Mouse (Mus musculus): Measurements from ENCODE around the gene Exosc2. TPM values are rescaled to one million over a fixed set of nuclear protein-coding genes. Genes with fewer than 3 reads are reported as not detected.
"Not testable (repeated sequence)": the region's sequence is repeated elsewhere in the genome, so short reads cannot be mapped to it uniquely, and the experiment has no call there.

The Exosc2 gene
- total RNA-seq, 2 experiments from 2014 or later: 24.7 to 29.5 TPM

GRCm38 (mm10) chr2:31663804-31664180 lies 6.7 kb upstream of the Exosc2 start:
- DNase-seq: no peak

DNA sequence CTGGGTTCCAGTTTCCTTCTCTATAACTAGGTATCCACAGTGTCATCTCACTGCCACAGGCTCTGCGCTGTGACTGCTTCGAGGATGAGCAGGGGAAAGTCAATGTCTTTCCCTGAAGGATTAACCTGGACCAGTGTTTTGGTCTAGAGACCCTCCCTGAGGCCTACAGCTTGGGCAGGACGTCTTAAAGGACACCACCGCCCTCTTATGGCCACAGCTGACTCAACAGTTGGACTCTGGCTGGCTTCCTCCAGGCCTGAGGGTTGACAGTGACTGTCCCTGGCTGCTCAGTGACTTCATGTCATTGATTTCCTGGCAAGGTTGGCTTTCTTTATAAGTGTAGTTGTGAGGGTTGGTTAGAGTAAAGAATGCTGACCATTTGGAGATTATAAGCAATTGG lies 3.2 kb upstream of the Exosc2 start:
- peak; percentile 39 to 43 for DNase-seq

DNA sequence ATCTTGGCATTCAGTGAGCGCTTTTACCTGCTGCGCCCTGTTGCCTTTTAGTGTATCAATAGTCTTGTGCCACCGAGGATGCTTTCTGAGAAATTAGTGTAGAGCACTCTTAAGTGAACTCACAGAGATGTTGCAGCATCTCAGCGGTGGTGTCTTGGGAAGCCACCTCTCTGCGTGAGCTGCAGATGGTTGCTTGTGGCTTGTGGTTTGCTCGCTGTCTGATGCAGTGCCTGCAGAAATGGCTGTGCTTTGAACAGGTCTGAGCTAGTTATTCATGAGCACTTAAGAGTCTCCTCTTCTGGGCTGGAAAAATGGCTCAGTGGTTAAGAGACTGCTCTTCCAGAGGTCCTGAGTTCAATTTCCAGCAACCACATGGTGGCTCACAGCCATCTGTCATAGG lies 8.1 kb downstream of the Exosc2 start:
- DNase-seq: no peak

DNA sequence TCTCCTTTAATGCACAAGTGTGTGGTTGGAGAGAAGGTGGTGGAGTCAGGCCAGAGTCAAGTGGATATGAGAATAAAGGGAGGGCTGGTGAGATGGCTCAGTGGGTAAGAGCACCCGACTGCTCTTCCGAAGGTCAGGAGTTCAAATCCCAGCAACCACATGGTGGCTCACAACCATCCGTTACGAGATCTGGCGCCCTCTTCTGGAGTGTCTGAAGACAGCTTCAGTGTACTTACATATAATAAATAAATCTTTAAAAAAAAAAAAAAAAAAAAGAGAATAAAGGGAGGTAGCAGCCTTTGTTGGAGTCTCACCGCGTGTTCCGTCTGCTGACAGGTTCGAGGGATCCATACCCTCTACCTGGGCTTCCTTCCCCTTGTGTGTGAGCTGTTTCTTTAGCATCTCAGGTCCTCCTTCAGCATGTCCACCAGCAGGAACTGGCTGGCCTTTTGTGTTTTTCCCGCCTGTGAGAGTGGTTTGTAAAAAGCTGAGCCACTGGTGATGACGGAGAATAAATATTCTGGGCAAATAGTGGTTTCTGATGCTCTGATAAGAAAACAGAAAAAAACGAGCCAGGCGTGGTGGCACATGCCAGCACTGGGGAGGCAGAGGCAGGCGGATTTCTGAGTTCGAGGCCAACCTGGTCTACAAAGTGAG lies 10.7 kb downstream of the Exosc2 start:
- DNase-seq: not testable (repeated sequence)

DNA sequence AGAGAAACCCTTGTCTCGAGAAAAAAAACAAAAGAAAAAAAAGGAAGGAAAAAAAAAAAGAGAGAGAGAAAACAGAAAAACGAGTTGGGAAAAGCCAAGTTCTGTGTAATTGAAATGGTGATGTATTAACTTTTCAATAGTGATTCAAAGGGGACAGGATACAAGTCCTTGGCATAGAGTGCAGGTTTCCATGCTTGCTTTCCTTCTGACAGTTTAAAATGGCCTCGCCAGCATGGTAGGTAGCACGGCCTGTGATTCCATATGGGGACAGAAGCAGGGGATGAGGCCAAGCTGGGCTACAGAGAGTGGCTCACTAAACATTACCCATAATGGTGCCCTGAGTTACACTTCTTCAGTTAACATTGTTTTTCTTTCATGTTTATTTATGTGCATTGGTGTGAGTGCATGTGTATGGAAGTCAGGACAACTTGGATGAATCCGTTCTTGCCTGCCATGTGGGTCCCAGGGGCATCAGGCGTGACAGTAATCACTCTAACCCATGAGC lies 11.3 kb downstream of the Exosc2 start:
- no peak for DNase-seq

- DNase-seq: peak; percentile 64 to 68
Observed at GRCm38 (mm10) chr2:31683666-31684065, 13.2 kb downstream of the Exosc2 start.

DNA sequence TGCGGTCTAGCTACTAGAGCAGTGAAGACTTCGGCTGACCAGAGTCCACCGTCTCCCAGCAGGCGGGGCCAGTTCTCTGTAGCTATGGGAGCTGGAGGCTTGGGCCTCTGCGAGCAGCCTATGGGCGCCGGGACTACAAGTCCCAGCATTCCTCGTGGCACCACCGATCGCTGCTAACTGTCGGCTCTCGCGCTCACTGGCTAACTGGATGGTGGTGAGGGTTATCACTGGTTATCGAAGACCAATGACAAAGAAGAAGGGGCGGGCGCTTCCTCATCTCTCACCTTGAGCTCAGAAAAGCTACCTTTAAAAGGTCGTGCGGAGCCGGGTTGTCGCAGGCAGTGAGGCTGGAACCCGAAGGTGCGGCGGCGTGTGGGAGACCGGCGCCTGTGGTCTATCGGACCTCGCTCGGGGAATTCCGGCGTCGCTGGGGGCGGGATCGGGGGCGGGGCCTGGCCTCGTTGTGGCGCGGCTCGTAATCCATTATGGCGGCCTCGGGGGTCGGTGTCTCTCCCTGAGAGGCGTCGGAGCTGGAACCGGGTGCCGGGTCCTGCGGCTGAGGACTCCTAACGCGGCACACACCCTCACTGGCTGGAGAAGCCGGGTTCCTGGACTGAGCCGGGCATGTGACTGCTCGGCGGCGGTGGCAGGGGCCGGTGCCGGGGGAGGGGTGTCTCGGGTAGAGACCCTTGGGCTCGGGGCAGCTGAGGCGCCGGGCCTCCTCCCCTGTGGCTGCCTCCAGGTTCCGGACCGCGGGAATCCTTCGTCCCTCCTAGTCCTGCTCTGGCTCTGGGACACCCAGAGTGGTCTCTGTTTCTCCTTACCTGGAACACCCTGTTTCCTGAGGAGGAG lies 17.8 kb downstream of the Exosc2 start, which contains the start of gene Abl1:
TSS of gene Abl1 (plus strand) at position 303 of the 852 bp plus-strand sequence.
- peak; percentile 96 to 97 for DNase-seq

DNA sequence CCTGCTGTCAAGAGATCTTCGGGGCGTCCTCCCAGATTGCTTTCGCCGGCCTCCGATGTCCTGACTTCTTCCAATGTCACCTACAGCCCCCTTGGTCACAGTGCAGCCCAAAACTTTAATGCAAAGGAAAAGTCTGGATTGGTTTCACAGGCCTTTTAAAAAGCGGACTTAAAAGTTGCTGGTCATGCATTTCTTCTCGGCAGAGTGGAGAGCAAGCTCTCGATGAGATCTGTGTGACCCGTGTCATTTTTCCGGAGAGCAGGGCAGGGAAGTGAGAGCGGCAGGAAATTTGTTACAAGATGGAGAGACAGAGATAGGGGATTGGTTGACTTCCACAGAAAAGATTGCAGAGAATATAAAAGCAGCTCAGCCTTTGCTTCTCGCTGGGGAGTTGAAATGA lies 18.5 kb downstream of the Exosc2 start:
- peak in 1 of 2 experiments; percentile 30 for DNase-seq

GRCm38 (mm10) chr2:31690063-31690462 lies 19.5 kb downstream of the Exosc2 start:
- no peak for DNase-seq

DNA sequence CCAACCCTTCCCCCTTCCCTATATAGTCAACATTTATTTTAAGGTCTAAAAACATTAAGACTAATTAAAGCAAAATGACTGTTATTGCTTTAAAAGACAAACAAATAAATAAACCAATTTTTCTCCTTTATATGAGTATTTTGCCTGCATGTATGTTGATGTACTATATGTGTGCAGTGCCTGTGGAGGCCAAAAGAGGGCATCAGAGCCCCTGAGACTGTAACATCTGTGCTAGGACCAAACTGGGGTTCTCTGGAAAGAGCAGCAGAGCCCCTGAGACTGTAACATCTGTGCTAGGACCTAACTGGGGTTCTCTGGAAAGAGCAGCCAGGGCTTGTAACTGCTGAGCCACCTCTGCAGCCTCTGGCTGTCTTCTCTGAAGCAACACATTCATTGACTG lies 27.7 kb downstream of the Exosc2 start:
- DNase-seq: no peak

DNA sequence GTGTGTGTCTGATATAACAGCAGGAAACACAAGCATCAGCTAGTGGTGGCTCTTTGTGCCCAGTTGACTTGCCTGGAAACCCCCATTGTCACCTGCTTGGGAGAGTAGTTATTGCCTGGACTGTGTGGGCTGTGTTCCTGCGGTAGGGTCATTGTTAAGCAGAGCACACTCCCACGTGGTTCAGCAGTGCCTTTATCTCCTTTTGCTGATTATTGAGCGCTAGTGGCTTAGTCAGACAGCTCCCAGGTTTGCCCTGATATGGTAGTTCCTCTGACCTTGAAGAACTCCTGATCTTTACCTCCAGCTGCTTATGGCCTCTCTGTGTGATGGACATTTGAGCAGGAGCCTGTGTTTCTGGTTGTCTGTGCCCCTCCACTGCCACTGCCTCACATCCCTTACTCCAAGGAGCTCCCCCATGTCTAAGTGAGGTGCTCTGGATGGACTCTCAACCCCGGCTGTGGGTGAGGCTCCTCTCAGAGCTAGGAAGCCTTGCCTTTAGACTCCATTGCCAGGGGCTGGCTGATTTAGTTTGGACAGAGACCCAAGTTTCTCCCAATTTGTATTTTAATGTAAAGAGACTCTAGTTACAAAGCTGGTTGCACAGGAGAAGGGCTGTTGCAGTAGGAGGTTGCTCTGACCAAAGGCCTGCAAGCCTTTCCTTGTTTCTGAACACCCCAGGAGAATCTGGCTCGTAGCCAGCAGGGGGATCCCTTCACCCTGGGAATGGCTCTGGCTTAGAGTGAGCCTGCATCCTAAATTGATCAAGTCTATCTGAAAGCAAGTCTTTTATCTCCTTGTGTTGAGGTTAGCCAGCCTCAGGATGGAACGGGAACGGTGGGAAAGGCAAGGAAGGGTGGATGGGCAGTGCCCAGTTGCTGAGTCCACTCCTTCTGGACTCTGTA lies 30.3 kb downstream of the Exosc2 start:
- DNase-seq: no peak

DNA sequence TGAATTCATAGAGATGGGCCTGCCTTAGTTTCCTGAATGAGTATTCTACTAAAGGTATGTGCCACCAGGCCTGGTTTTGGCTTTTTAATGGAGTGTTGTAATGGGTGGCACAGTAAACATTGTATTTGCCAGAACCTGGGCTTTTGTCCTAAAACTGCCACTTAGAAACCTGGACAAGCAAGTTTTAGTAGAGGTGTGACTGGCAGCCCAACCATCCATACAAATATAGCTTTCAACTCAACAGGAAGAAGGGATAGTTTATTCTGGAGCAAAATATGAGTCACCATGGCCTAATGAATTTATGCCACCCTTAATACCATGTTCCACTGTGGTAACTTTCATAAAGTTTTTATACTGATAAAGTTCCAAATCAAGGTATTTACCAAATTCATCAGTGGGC lies 32.7 kb downstream of the Exosc2 start:
- no peak for DNase-seq

GRCm38 (mm10) chr2:31705914-31706313 lies 35.4 kb downstream of the Exosc2 start:
- DNase-seq: no peak

DNA sequence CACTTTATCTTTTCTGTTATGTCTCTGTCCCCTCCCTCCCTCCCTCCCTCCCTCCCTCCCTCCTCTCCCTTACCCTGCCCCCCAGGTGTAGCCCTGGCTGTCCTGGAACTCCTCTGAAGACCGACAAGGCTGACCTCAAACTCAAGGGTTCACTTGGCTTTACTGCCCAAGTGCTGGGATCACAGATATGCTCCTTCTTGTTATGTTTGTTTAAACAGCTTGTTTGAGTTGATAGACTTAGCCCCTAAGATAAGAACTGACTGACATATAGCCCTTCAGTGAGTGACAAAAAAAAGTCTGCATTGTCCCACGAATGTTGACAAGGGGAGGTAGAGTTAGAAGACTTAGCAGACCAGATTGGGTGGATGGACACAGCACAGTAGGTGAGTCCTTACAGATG lies 36.0 kb downstream of the Exosc2 start:
- no peak for DNase-seq

DNA sequence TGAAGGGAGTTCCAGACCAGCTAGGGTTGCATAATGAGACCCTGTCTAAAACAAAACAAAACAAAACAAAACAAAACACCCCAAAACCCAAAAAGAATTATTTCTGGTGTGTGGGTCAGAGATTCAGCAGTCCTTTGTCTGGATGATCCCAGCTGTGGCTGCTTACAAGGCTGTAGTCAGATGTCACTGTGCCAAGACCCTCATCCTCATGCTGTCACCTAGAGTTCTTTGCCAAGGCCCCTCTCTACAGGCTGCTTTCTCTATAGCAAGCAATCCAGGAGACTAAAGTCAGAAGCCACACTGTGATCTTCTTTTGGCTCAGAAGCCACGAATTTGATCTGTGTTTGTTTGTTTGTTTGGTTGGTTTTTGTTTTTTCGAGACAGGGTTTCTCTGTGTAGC lies 42.2 kb downstream of the Exosc2 start:
- DNase-seq: no peak

- DNase-seq: no peak
Observed at GRCm38 (mm10) chr2:31713813-31714212, 43.3 kb downstream of the Exosc2 start.

DNA sequence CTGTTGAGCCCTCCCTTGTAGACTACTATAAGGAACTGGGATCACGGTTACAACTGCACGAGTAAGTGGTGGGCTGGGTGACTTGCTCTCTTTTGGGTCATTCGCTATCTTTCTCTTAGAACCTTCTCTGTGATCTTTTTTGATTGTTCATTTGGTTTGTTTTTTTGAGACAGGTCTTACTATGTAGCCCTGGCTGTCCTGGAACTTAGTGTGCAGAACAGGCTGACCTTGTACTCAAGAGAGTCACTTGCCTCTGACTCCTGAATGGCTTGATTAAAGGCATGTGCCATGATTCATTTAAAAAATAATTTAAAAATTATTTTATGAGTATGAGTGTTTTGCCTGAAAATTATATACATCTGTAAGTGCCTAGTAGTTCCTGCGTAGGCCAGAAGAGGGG lies 44.3 kb downstream of the Exosc2 start:
- DNase-seq: peak in 1 of 2 experiments; percentile 39

- DNase-seq: no peak
Observed at GRCm38 (mm10) chr2:31715985-31716384, 45.5 kb downstream of the Exosc2 start.

GRCm38 (mm10) chr2:31719202-31719880 lies 48.8 kb downstream of the Exosc2 start:
- no peak for DNase-seq

DNA sequence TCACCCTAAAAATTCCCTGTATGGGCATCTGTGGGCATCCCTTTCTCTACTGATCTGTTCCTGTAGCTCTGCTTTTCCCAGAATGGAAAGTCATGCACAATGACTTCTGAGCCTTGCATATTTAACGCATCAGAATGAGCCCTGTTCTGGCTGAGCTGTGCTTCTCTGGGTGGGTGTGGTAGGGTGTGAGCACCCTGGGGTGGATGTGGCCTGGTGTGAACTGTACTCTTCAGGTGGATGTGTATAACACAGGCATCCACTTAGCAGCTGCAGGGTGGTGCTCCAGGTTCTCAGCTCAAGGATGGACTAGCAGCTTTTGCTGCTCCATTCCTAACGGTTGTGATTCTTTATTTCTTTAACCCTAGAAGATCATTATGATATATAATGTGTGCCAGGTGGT lies 49.4 kb downstream of the Exosc2 start:
- no peak for DNase-seq

DNA sequence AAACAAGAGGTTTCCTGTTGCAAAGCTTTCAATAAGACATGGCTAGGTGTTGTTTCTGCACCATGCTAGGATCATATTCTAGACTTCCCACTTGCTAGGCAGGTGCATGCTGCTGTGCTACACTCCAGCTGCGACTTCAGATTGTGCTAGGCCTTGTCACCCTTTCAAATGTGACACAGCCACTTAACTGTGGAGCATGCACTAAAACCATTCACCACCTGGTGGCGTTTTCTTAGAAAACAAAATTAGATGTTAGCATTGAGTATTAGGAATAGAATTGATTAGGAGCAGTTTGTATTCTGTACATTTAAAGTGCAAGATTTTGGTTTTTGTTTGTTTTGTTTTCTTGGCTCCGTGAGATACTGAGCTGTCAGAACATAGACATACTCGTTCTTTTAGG lies 50.3 kb downstream of the Exosc2 start:
- peak in 1 of 2 experiments; percentile 21 for DNase-seq
